Mouse (Mus musculus) olfactory bulb, adult 2 months (tissue): ENCODE measurements around the gene Tdo2.

ENCODE experiments used
- CTCF ChIP-seq: fragments of 200-500 bp; IDR thresholded peaks from 2 replicates; pipeline ENCODE4 v1.5.1; 2012; ENCODE audit warnings: low read depth, mild to moderate bottlenecking, low read length, moderate library complexity; ENCODE audit not compliant: insufficient read depth
- POLR2A ChIP-seq: fragments of 200-500 bp; IDR thresholded peaks from 2 replicates; pipeline ENCODE4 v1.6.1; 2012; ENCODE audit warnings: mild to moderate bottlenecking, low read depth, low read length, moderate library complexity; ENCODE audit not compliant: insufficient read depth

GRCm38 (mm10) chr3:81918215-81918614 lies 57.8 kb downstream of the Tdo2 start:
- TF ChIP-seq CTCF (no peak), POLR2A (no peak)
